ENCODE assay signal across 9 mouse cellular contexts in genomic region chr2:13577399-13577798, GRCm38 (mm10). TPM values are rescaled to one million over a fixed set of nuclear protein-coding genes. Genes with fewer than 3 reads are reported as not detected.
DNase-seq lines count a peak whose midpoint lies in the region; ATAC-seq and TF ChIP-seq lines count a peak whose summit lies in the region.
"Had no signal": no experiment of that assay in that cellular context is flagged by ENCODE, and none has a peak within 500 bp of the region (broad histone marks: within the 10 kb centered on the region; RNA-seq: fewer than 3 reads in every experiment).

No protein-coding gene starts in this region.

- no peak overlapping the region for H3K4me2 ChIP-seq in intestine, postnatal 0 days (replicated peaks; ENCODE audit: low read depth)
- no peak overlapping the region for H3K4me2 ChIP-seq in intestine, embryonic 15.5 days (replicated peaks)
- H3K4me2 ChIP-seq in forebrain, postnatal 0 days (ENCODE audit: low read depth): no peak overlapping the region
- H3K4me2 ChIP-seq in midbrain, embryonic 15.5 days: peak overlapping the region; percentile 5; the same call in 1 of the 2 replicates

- H3K4me1 ChIP-seq in intestine, postnatal 0 days (replicated peaks; ENCODE audit: control insufficient read depth, insufficient read depth, low read length): 0 out of 2 replicates have a peak, but pooled peaks cover 3% of the 10 kb centered on the region
- H3K4me1 ChIP-seq in intestine, embryonic 15.5 days (replicated peaks): no peaks in the 10 kb centered on the region; the same call in 1 of the 2 replicates
- peaks cover 4% of the 10 kb centered on the region; the same call in 1 of the 2 replicates for H3K4me1 ChIP-seq in forebrain, postnatal 0 days (ENCODE audit: insufficient read depth)
- H3K4me1 ChIP-seq in midbrain, embryonic 15.5 days: peaks cover 31% of the 10 kb centered on the region

- 0 out of 2 replicates have a peak, but pooled peaks have one; percentile 11 for TF ChIP-seq CTCF in intestine, postnatal 0 days (IDR thresholded peaks at IDR 0.05; ENCODE audit: low read depth)
- TF ChIP-seq CTCF in Patski (IDR thresholded peaks at IDR 0.05): peak; percentile 51
- 0 out of 2 replicates have a peak, but pooled peaks have one; percentile 11 for TF ChIP-seq CTCF in forebrain, postnatal 0 days (IDR thresholded peaks at IDR 0.05; ENCODE audit: low read depth)
- no peak for TF ChIP-seq CTCF in left cerebral cortex, adult 2 months (IDR thresholded peaks at IDR 0.05)

- H3K27ac ChIP-seq in intestine, postnatal 0 days (ENCODE audit: low read depth, low read length): no peak overlapping the region
- H3K27ac ChIP-seq in intestine, embryonic 15.5 days: no peak overlapping the region
- no peak overlapping the region for H3K27ac ChIP-seq in forebrain, postnatal 0 days (ENCODE audit: low read depth, low read length)
- H3K27ac ChIP-seq in midbrain, embryonic 15.5 days: no peak overlapping the region
- no peak overlapping the region for H3K27ac ChIP-seq in left cerebral cortex, adult 2 months

- WGBS in intestine, postnatal 0 days: 100% methylated on average over 1 of the region's 1 CpGs
- 98% methylated on average over 1 of the region's 1 CpGs for WGBS in intestine, embryonic 15.5 days
- WGBS in forebrain, postnatal 0 days: 96% methylated on average over 1 of the region's 1 CpGs
- WGBS in midbrain, embryonic 15.5 days: 95% methylated on average over 1 of the region's 1 CpGs

- H3K4me3 ChIP-seq in intestine, postnatal 0 days (ENCODE audit: low read depth, low read length): no peak overlapping the region
- H3K4me3 ChIP-seq in intestine, embryonic 15.5 days (replicated peaks): no peak overlapping the region
- H3K4me3 ChIP-seq in forebrain, postnatal 0 days (ENCODE audit: low read depth, low read length): no peak overlapping the region
- H3K4me3 ChIP-seq in midbrain, embryonic 15.5 days: 0 out of 2 replicates have a peak overlapping the region, but pooled peaks have one; percentile 7
- no peak overlapping the region for H3K4me3 ChIP-seq in left cerebral cortex, adult 2 months

- in situ Hi-C loops in Patski (cut with MboI; ENCODE audit: low pct_unique_long_range_greater_than_20kb): loop anchor here (10.0 kb wide), 2 partner anchors 123 to 283 kb away; no protein-coding TSS in a partner anchor

- POLR2A ChIA-PET in Patski (lab: Charles Lee): no interaction called here

- ATAC-seq in intestine, postnatal 0 days: no peak
- no peak for ATAC-seq in intestine, embryonic 15.5 days
- no peak for ATAC-seq in Patski
- no peak for ATAC-seq in forebrain, postnatal 0 days
- ATAC-seq in midbrain, embryonic 15.5 days (replicated peaks): no peak

- H3K9me3 ChIP-seq in intestine, postnatal 0 days (ENCODE audit: control insufficient read depth): no peaks in the 10 kb centered on the region
- H3K9me3 ChIP-seq in intestine, embryonic 15.5 days: no peaks in the 10 kb centered on the region
- no peaks in the 10 kb centered on the region for H3K9me3 ChIP-seq in forebrain, postnatal 0 days (ENCODE audit: low read length)
- H3K9me3 ChIP-seq in midbrain, embryonic 15.5 days: no peaks in the 10 kb centered on the region
- H3K9me3 ChIP-seq: G1E had no signal

- no peak overlapping the region for H3K9ac ChIP-seq in intestine, postnatal 0 days (ENCODE audit: low read depth, low read length)
- H3K9ac ChIP-seq in intestine, embryonic 15.5 days: no peak overlapping the region
- no peak overlapping the region for H3K9ac ChIP-seq in forebrain, postnatal 0 days
- H3K9ac ChIP-seq in midbrain, embryonic 15.5 days: no peak overlapping the region

- no peak for DNase-seq in Patski (ENCODE audit: low read depth, low spot score)
- DNase-seq in forebrain, postnatal 0 days: no peak
- DNase-seq in natural killer cell, adult 2 months (ENCODE audit: low spot score in 2 of 2): no peak
- DNase-seq in left cerebral cortex, adult 2 months (ENCODE audit: extremely low spot score in 1 of 2, low spot score in 2 of 2): no peak
- DNase-seq in adrenal gland, adult 8-10 months: no peak

- intact Hi-C loops in left cerebral cortex, adult 2 months (cut with DNase I): loop anchor here (10.0 kb wide), 1 partner anchor 283 kb away; no protein-coding TSS in a partner anchor

- H3K27me3 ChIP-seq in intestine, postnatal 0 days (replicated peaks; ENCODE audit: control insufficient read depth, insufficient read depth, low read length): peaks cover 8% of the 10 kb centered on the region; the same call in 1 of the 2 replicates
- no peaks in the 10 kb centered on the region for H3K27me3 ChIP-seq in intestine, embryonic 15.5 days (replicated peaks)
- H3K27me3 ChIP-seq in Patski: no peaks in the 10 kb centered on the region
- no peaks in the 10 kb centered on the region for H3K27me3 ChIP-seq in forebrain, postnatal 0 days (ENCODE audit: insufficient read depth, low read length)
- no peaks in the 10 kb centered on the region for H3K27me3 ChIP-seq in midbrain, embryonic 15.5 days (replicated peaks)

- CTCF ChIA-PET in Patski (lab: Charles Lee): interaction anchor here (0.9 to 6.0 kb wide), 8 partner anchors 18 to 286 kb away, joined by 3 to 34 read pairs (median 3); partner anchors contain the start of gene Trdmt1

- peaks cover 23% of the 10 kb centered on the region for H3K36me3 ChIP-seq in intestine, postnatal 0 days (ENCODE audit: control insufficient read depth, insufficient read depth)
- H3K36me3 ChIP-seq in intestine, embryonic 15.5 days: 0 out of 2 replicates have a peak, but pooled peaks cover 11% of the 10 kb centered on the region
- peaks cover 12% of the 10 kb centered on the region; the same call in 1 of the 2 replicates for H3K36me3 ChIP-seq in forebrain, postnatal 0 days (ENCODE audit: insufficient read depth)
- 0 out of 2 replicates have a peak, but pooled peaks cover 5% of the 10 kb centered on the region for H3K36me3 ChIP-seq in midbrain, embryonic 15.5 days (replicated peaks)

RNA-seq across cellular contexts. Expression of gene Vim, which starts 3.7 kb away (rescaled TPM):
- polyA plus RNA-seq in intestine, postnatal 0 days (2015; fragmentation: Nextera tagmentation; extraction: Ambion mirVana): 272 and 299 TPM in 2 replicates
- 442 and 454 TPM in 2 replicates for polyA plus RNA-seq in intestine, embryonic 15.5 days (2015; fragmentation: Nextera tagmentation; extraction: Ambion mirVana)
- 2,775 TPM for polyA plus RNA-seq in Patski (2021)
- 441 and 554 TPM in 2 replicates for total RNA-seq in forebrain, postnatal 0 days (2014; rRNA removed)
- polyA plus RNA-seq in forebrain, postnatal 0 days (2015; fragmentation: Nextera tagmentation; extraction: Ambion mirVana): 224 and 269 TPM in 2 replicates
- polyA plus RNA-seq in midbrain, embryonic 15.5 days (2015; fragmentation: Nextera tagmentation; extraction: Ambion mirVana): 395 and 414 TPM in 2 replicates
- 10 to 100 TPM; 54.3 to 55.5 TPM for total RNA-seq in left cerebral cortex, adult 2 months (2021)
- total RNA-seq in adrenal gland, adult 8-10 months (2022): 100 to 1,000 TPM; 106 to 291 (median 155) TPM

RNA-seq across cellular contexts. Expression of gene Trdmt1, which starts 32.9 kb away (rescaled TPM):
- polyA plus RNA-seq in intestine, postnatal 0 days (2015; fragmentation: Nextera tagmentation; extraction: Ambion mirVana): 6.3 and 6.8 TPM in 2 replicates
- polyA plus RNA-seq in intestine, embryonic 15.5 days (2015; fragmentation: Nextera tagmentation; extraction: Ambion mirVana): 8.1 and 10.0 TPM in 2 replicates
- polyA plus RNA-seq in Patski (2021): 8.0 TPM
- 11.3 and 13.0 TPM in 2 replicates for total RNA-seq in forebrain, postnatal 0 days (2014; rRNA removed)
- 7.8 and 8.7 TPM in 2 replicates for polyA plus RNA-seq in forebrain, postnatal 0 days (2015; fragmentation: Nextera tagmentation; extraction: Ambion mirVana)
- 6.3 and 8.0 TPM in 2 replicates for polyA plus RNA-seq in midbrain, embryonic 15.5 days (2015; fragmentation: Nextera tagmentation; extraction: Ambion mirVana)
- total RNA-seq in left cerebral cortex, adult 2 months (2021): 1 to 10 TPM; 5.8 to 7.1 TPM
- 1 to 10 TPM; 3.6 to 8.0 (median 5.1) TPM for total RNA-seq in adrenal gland, adult 8-10 months (2022)
